Mouse (Mus musculus) midbrain, embryonic 12.5 days (tissue): ENCODE measurements around the gene Gas2l2. TPM values are rescaled to one million over a fixed set of nuclear protein-coding genes. Genes with fewer than 3 reads are reported as not detected.

Experiments
- ATAC-seq: fragments of 200-750 bp; cut with Nextera tagmentation; 2 replicates; pipeline ENCODE4 v1.8.0; 2017; ENCODE audit warnings: low read depth, moderate TSS enrichment, moderate library complexity; ENCODE audit not compliant: low FRiP score
- H3K27ac ChIP-seq: fragments of 300-500 bp; sonication (generic); replicated peaks from 2 replicates; pipeline ENCODE4 v1.5.1; 2016; ENCODE audit warnings: mild to moderate bottlenecking
- H3K27me3 ChIP-seq: fragments of 300-500 bp; sonication (generic); 2 replicates; pipeline ENCODE4 v1.6.1; 2016; ENCODE audit warnings: mild to moderate bottlenecking
- H3K36me3 ChIP-seq: fragments of 300-500 bp; sonication (generic); 2 replicates; pipeline ENCODE4 v1.6.1; 2016
- H3K4me1 ChIP-seq: fragments of 300-500 bp; sonication (generic); 2 replicates; pipeline ENCODE4 v1.6.1; 2016
- H3K4me2 ChIP-seq: fragments of 300-500 bp; sonication (generic); replicated peaks from 2 replicates; pipeline ENCODE4 v1.6.1; 2016; ENCODE audit warnings: mild to moderate bottlenecking, moderate library complexity
- H3K4me3 ChIP-seq: fragments of 300-500 bp; sonication (generic); 2 replicates; pipeline ENCODE4 v1.5.1; 2016; ENCODE audit warnings: mild to moderate bottlenecking
- H3K9ac ChIP-seq: fragments of 300-500 bp; sonication (generic); replicated peaks from 2 replicates; pipeline ENCODE4 v1.6.1; 2016; ENCODE audit warnings: mild to moderate bottlenecking, moderate library complexity
- H3K9me3 ChIP-seq: fragments of 300-500 bp; sonication (generic); 2 replicates; pipeline ENCODE4 v1.6.1; 2016; ENCODE audit warnings: mild to moderate bottlenecking
- WGBS: fragments of 180-500 bp; shearing (Covaris S2); methylation state at CpG from one replicate; pipeline ENCODE4 v1.1.7; 2016; 5-methylcytosine and 5-hydroxymethylcytosine counted together
- polyA plus RNA-seq: library from polyadenylated mRNA; unstranded; fragments of >200 nt; fragmentation: Nextera tagmentation; extraction: Ambion mirVana; gene quantifications from 2 replicates; pipeline ENCODE4 v1.2.1, GENCODE M21; 2016

The Gas2l2 gene
- polyA plus RNA-seq, 1 experiment from 2014 or later: not detected

- no peaks in the 10 kb centered on the region for H3K27me3 ChIP-seq
- H3K36me3 ChIP-seq: peaks cover 36% of the 10 kb centered on the region; the same call in 1 of the 2 replicates
- H3K27ac ChIP-seq: no peak overlapping the region
- no peak overlapping the region for H3K4me3 ChIP-seq
- ATAC-seq: no peak
- peaks cover 10% of the 10 kb centered on the region; the same call in 1 of the 2 replicates for H3K4me1 ChIP-seq
- no peak overlapping the region for H3K9ac ChIP-seq
- H3K9me3 ChIP-seq: no peaks in the 10 kb centered on the region
- H3K4me2 ChIP-seq: no peak overlapping the region
- 85% methylated on average over 7 of the region's 7 CpGs for WGBS
Observed at GRCm38 (mm10) chr11:83379745-83380341, 49.4 kb downstream of the Gas2l2 start.

Other genes starting within 250 kb of the Gas2l2 start
- gene Slfn3, start 238.1 kb downstream of the Gas2l2 start, polyA plus RNA-seq: 0.14 and 0.35 TPM in 2 replicates
- gene Slfn14, start 142.7 kb downstream of the Gas2l2 start, polyA plus RNA-seq: 0.55 and 0.83 TPM in 2 replicates
- 107 and 109 TPM in 2 replicates for gene Ap2b1, start 130.4 kb downstream of the Gas2l2 start, polyA plus RNA-seq
- gene Pex12, start 126.9 kb downstream of the Gas2l2 start, polyA plus RNA-seq: 19.7 and 20.1 TPM in 2 replicates
- gene Rasl10b, start 20.3 kb downstream of the Gas2l2 start, polyA plus RNA-seq: 13.6 and 13.9 TPM in 2 replicates
- gene 1700020L24Rik, start 8.2 kb upstream of the Gas2l2 start, polyA plus RNA-seq: 0.29 TPM in 1 of 2 replicates, not detected in the other
- gene Mmp28, start 33.6 kb upstream of the Gas2l2 start, polyA plus RNA-seq: 2.1 and 3.3 TPM in 2 replicates
- 13.3 and 17.0 TPM in 2 replicates for gene Taf15, start 43.6 kb upstream of the Gas2l2 start, polyA plus RNA-seq
- gene Heatr9, start 92.7 kb upstream of the Gas2l2 start, polyA plus RNA-seq: 0.12 TPM in 1 of 2 replicates, not detected in the other
- gene Ccl5, start 101.1 kb upstream of the Gas2l2 start, polyA plus RNA-seq: not detected in 2 replicates
- gene Ccl9, start 149.2 kb upstream of the Gas2l2 start, polyA plus RNA-seq: 1.4 and 1.5 TPM in 2 replicates
- 1.2 and 1.4 TPM in 2 replicates for gene Ccl6, start 163.6 kb upstream of the Gas2l2 start, polyA plus RNA-seq
- not detected in 2 replicates for gene Rpl9-ps1, start 216.2 kb upstream of the Gas2l2 start, polyA plus RNA-seq
- gene Ccl3, start 219.9 kb upstream of the Gas2l2 start, polyA plus RNA-seq: 0.94 and 1.2 TPM in 2 replicates
- gene Ccl4, start 233.1 kb upstream of the Gas2l2 start, polyA plus RNA-seq: 0.38 and 0.50 TPM in 2 replicates